Comparison of ENCODE assay signal across 21 mouse cellular contexts in the genomic region with DNA sequence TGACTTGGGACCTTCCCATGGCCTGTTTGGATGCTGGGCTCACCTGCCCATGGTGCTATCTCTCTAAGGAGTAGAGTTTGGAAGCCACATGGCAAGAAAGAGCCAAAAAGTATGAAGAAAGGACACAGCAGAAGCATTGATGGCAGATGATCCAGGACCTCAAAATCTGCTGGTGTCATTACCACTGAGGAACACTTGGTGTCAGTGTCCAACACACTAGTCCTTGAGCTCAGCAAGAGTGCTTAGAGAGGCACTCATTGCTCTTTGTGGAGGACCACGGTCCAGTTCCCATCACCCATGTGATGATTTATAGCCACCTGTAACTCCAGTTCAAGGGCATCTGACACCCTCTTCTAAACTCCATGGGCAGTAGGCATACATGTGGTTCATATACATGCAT.
DNase-seq lines count a peak whose midpoint lies in the region; ATAC-seq and TF ChIP-seq lines count a peak whose summit lies in the region.
"Had no signal": no experiment of that assay in that cellular context is flagged by ENCODE, and none has a peak within 500 bp of the region (broad histone marks: within the 10 kb centered on the region; RNA-seq: fewer than 3 reads in every experiment).

No protein-coding gene starts in this region.

- TF ChIP-seq CTCF in intestine, postnatal 0 days (IDR thresholded peaks at IDR 0.05; ENCODE audit: low read depth), result peak; percentile 19; the same call in 1 of the 2 replicates

- H3K9me3 ChIP-seq in intestine, postnatal 0 days (ENCODE audit: control insufficient read depth), result no peaks in the 10 kb centered on the region
- H3K9me3 ChIP-seq in intestine, embryonic 16.5 days (ENCODE audit: control insufficient read depth, low read length), result no peaks in the 10 kb centered on the region
- H3K9me3 ChIP-seq: forebrain, embryonic 10.5 days; heart, embryonic 13.5 days; limb, embryonic 15.5 days; stomach, embryonic 15.5 days had no signal

- DNase-seq in cerebellum, postnatal 10 days, result peak; percentile 1
- no peak for DNase-seq in cerebellum, postnatal 4 days (ENCODE audit: low spot score in 2 of 2)
- DNase-seq in right cerebral cortex, adult 18-20 months, result peak; percentile 2
- DNase-seq in right cerebral cortex, postnatal 36 days (ENCODE audit: low spot score in 2 of 2), result no peak
- DNase-seq in gastrocnemius, postnatal 4 days (ENCODE audit: low spot score in 2 of 2), result no peak
- DNase-seq: adrenal gland, postnatal 36 days; cerebellum, adult 8-10 months; forebrain, postnatal 0 days; kidney, adult 9 months; kidney, postnatal 4 days; layer of hippocampus, postnatal 36 days; lung, postnatal 14 days; right cerebral cortex, postnatal 25 days had no signal

- ATAC-seq in intestine, postnatal 0 days, result no peak
- ATAC-seq in intestine, embryonic 16.5 days, result no peak
- ATAC-seq: forebrain, postnatal 0 days; midbrain, embryonic 16.5 days had no signal

- no peaks in the 10 kb centered on the region for H3K36me3 ChIP-seq in intestine, postnatal 0 days (ENCODE audit: control insufficient read depth, insufficient read depth)
- no peaks in the 10 kb centered on the region for H3K36me3 ChIP-seq in intestine, embryonic 16.5 days (ENCODE audit: control insufficient read depth, insufficient read depth, low read length)
- H3K36me3 ChIP-seq: forebrain, embryonic 10.5 days; heart, embryonic 13.5 days; limb, embryonic 15.5 days; stomach, embryonic 15.5 days had no signal

- H3K27me3 ChIP-seq in intestine, postnatal 0 days (replicated peaks; ENCODE audit: control insufficient read depth, insufficient read depth, low read length), result no peaks in the 10 kb centered on the region
- H3K27me3 ChIP-seq in intestine, embryonic 16.5 days (replicated peaks; ENCODE audit: control insufficient read depth, insufficient read depth, low read length), result no peaks in the 10 kb centered on the region
- H3K27me3 ChIP-seq: CH12.LX; heart, embryonic 13.5 days; limb, embryonic 15.5 days; stomach, embryonic 15.5 days had no signal

- no peak overlapping the region for H3K4me2 ChIP-seq in intestine, postnatal 0 days (replicated peaks; ENCODE audit: low read depth)
- H3K4me2 ChIP-seq in intestine, embryonic 16.5 days (ENCODE audit: low read depth, low read length), result no peak overlapping the region
- H3K4me2 ChIP-seq: heart, embryonic 13.5 days; limb, embryonic 15.5 days; stomach, embryonic 15.5 days had no signal

- H3K4me1 ChIP-seq in intestine, postnatal 0 days (replicated peaks; ENCODE audit: control insufficient read depth, insufficient read depth, low read length), result no peaks in the 10 kb centered on the region
- H3K4me1 ChIP-seq in intestine, embryonic 16.5 days (ENCODE audit: control insufficient read depth, insufficient read depth, low read length), result no peaks in the 10 kb centered on the region
- H3K4me1 ChIP-seq: forebrain, embryonic 10.5 days; heart, embryonic 13.5 days; limb, embryonic 15.5 days; stomach, embryonic 15.5 days had no signal

- WGBS in intestine, postnatal 0 days, result 57% methylated on average over 1 of the region's 1 CpGs
- 48% methylated on average over 1 of the region's 1 CpGs for WGBS in intestine, embryonic 16.5 days

- no peak overlapping the region for H3K27ac ChIP-seq in intestine, postnatal 0 days (ENCODE audit: low read depth, low read length)
- H3K27ac ChIP-seq in intestine, embryonic 16.5 days (ENCODE audit: low read length), result no peak overlapping the region
- H3K27ac ChIP-seq: forebrain, embryonic 10.5 days; heart, embryonic 13.5 days; limb, embryonic 15.5 days; stomach, embryonic 15.5 days had no signal

- H3K4me3 ChIP-seq in intestine, postnatal 0 days (ENCODE audit: low read depth, low read length), result no peak overlapping the region
- H3K4me3 ChIP-seq in intestine, embryonic 16.5 days (ENCODE audit: low read length), result no peak overlapping the region
- H3K4me3 ChIP-seq: forebrain, embryonic 10.5 days; heart, embryonic 13.5 days; limb, embryonic 15.5 days; stomach, embryonic 15.5 days had no signal

- no peak overlapping the region for H3K9ac ChIP-seq in intestine, postnatal 0 days (ENCODE audit: low read depth, low read length)
- H3K9ac ChIP-seq in intestine, embryonic 16.5 days (ENCODE audit: low read depth, low read length), result no peak overlapping the region
- H3K9ac ChIP-seq: forebrain, postnatal 0 days; heart, embryonic 13.5 days; limb, embryonic 15.5 days; stomach, embryonic 15.5 days had no signal

Comparison
In these comparisons a context has a peak if more than half of its experiments do, and no peak if none do; other contexts are left out.
1. DNase-seq: peak in cerebellum, postnatal 10 days (2 of 2) and right cerebral cortex, adult 18-20 months (single experiment); none in cerebellum, postnatal 4 days (0 of 2), right cerebral cortex, postnatal 36 days (0 of 2) and gastrocnemius, postnatal 4 days (0 of 2).